Mouse (Mus musculus) kidney, adult 2 months (tissue): ENCODE results near the gene Ankrd34b. TPM values are rescaled to one million over a fixed set of nuclear protein-coding genes. Genes with fewer than 3 reads are reported as not detected.
A peak's percentile ranks its signal among the peaks of the same experiment; 100 is the strongest.

ENCODE experiments used
- DNase-seq: peaks from one replicate; pipeline ENCODE4 v3.0.0; 2021
- H3K27ac ChIP-seq: fragments of 200-500 bp; 2 replicates; pipeline ENCODE4 v1.5.1; 2012; ENCODE audit warnings: low read depth, low read length, control low read depth, inconsistent platforms; ENCODE audit not compliant: insufficient read depth
- H3K27me3 ChIP-seq: fragments of 200-500 bp; replicated peaks from 2 replicates; pipeline ENCODE4 v1.6.1; 2012; ENCODE audit warnings: mild to moderate bottlenecking, moderate library complexity, low read length, inconsistent platforms; ENCODE audit not compliant: control insufficient read depth, insufficient read depth
- H3K36me3 ChIP-seq: fragments of 200-500 bp; 2 replicates; pipeline ENCODE4 v1.6.1; 2012; ENCODE audit warnings: mild to moderate bottlenecking, moderate library complexity, low read length, inconsistent platforms; ENCODE audit not compliant: control insufficient read depth, insufficient read depth
- H3K4me1 ChIP-seq: fragments of 200-500 bp; 2 replicates; pipeline ENCODE4 v1.6.1; 2011; ENCODE audit warnings: low read length; ENCODE audit not compliant: control insufficient read depth, insufficient read depth
- H3K4me3 ChIP-seq: fragments of 200-500 bp; 2 replicates; pipeline ENCODE4 v1.5.1; 2011; ENCODE audit warnings: mild to moderate bottlenecking, low read depth, low read length, control low read depth; ENCODE audit not compliant: insufficient read depth
- CTCF ChIP-seq: fragments of 200-500 bp; conservative IDR thresholded peaks from 2 replicates; pipeline ENCODE4 v1.5.1; 2011; ENCODE audit warnings: low read depth, mild to moderate bottlenecking, control low read depth, low read length, moderate library complexity, mixed read lengths; ENCODE audit not compliant: insufficient read depth, insufficient read length
- POLR2A ChIP-seq: fragments of 200-500 bp; IDR thresholded peaks from one replicate; pipeline ENCODE4 v1.6.1; 2011; ENCODE audit warnings: low read depth, low read length, control low read depth
- WGBS: fragments of 180-500 bp; shearing (Covaris S2); methylation state at CpG from one replicate; pipeline ENCODE4 v1.1.7; 2018; 5-methylcytosine and 5-hydroxymethylcytosine counted together
- polyA plus RNA-seq: library from polyadenylated mRNA; depleted of rRNA; stranded (reverse); fragments of >200 nt; gene quantifications from 2 replicates; pipeline ENCODE4 v1.2.3, GENCODE M21; 2012; rRNA removed

Ankrd34b gene
- polyA plus RNA-seq, 1 experiment, result 0.23 TPM

DNA sequence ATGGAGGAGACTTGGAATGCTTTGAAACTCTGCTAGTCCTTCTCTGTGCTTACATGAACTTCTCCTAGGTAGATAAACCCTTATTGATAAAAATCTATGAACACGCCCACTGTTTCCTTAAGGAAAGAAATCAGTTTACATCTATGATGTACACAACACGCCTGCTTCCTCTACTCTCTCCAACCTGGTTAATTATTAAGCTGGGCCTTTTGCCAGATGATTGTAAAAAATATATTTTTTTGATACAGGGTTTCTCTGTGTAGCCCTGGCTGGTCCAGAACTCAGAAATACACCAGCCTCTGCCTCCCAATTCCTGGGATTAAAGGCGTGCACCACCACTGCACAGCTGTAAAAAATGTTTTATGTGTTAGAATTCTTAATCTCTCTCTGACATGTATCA lies 39.0 kb downstream of the Ankrd34b start:
- Histone ChIP-seq H3K36me3 (no peaks in the 10 kb centered on the region), H3K4me3 (no peak overlapping the region), H3K4me1 (peaks cover 7% of the 10 kb centered on the region; the same call in 1 of the 2 replicates), H3K27ac (no peak overlapping the region), H3K27me3 (no peaks in the 10 kb centered on the region)
- peak; percentile 37 for DNase-seq
- 66% methylated on average over 3 of the region's 3 CpGs for WGBS
- no peak for TF ChIP-seq CTCF
- TF ChIP-seq POLR2A, result no peak

DNA sequence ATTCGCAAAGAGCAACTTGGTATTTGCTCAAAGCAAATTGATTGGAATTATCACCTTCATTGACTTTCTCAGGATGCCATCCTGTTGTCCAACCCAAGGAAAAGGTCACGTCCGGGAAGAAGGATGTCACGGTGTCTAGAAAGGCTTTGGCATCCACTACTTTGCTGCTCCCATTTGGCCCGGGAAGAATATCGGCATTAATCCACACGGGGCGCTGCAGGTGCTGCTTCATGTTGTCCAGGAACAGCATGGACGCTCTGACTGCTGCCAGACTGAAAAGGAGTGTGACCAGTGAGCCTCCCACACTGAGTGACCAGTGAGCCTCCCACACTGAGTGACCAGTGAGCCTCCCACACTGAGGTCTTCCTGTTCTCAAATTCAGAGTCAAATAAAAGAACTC lies 42.2 kb downstream of the Ankrd34b start:
- H3K4me3 ChIP-seq, result no peak overlapping the region
- no peaks in the 10 kb centered on the region for H3K27me3 ChIP-seq
- H3K36me3 ChIP-seq, result no peaks in the 10 kb centered on the region
- WGBS, result 69% methylated on average over 9 of the region's 9 CpGs
- DNase-seq, result no peak
- no peak overlapping the region for H3K27ac ChIP-seq
- TF ChIP-seq POLR2A, result no peak
- no peak for TF ChIP-seq CTCF
- H3K4me1 ChIP-seq, result peaks cover 8% of the 10 kb centered on the region; the same call in 1 of the 2 replicates

DNA sequence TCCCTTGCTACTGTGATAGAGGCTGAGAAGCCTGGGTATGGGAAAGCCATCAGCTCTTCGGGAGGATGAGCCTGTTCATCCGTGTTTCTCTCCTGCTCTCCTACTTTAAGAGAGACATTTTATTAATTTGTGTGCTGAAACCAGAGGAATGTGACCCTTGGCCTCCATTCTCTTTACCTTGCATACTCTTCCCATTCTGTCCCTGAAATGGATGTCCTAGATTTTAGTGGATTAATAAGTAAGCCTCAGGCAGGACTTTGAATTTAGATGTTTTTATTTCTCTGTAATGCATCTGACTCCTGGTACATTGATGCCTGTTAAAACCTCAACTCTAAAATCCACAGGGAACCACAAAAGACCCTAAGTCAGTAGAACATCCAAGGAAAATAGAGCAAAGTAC lies 43.7 kb downstream of the Ankrd34b start:
- peak; percentile 81 for DNase-seq
- peak overlapping the region; percentile 93 for H3K27ac ChIP-seq
- no peaks in the 10 kb centered on the region for H3K36me3 ChIP-seq
- WGBS, result 39% methylated on average over 2 of the region's 2 CpGs
- TF ChIP-seq CTCF (no peak), POLR2A (no peak)
- peaks cover 8% of the 10 kb centered on the region; the same call in 1 of the 2 replicates for H3K4me1 ChIP-seq
- H3K4me3 ChIP-seq, result no peak overlapping the region
- no peaks in the 10 kb centered on the region for H3K27me3 ChIP-seq

DNA sequence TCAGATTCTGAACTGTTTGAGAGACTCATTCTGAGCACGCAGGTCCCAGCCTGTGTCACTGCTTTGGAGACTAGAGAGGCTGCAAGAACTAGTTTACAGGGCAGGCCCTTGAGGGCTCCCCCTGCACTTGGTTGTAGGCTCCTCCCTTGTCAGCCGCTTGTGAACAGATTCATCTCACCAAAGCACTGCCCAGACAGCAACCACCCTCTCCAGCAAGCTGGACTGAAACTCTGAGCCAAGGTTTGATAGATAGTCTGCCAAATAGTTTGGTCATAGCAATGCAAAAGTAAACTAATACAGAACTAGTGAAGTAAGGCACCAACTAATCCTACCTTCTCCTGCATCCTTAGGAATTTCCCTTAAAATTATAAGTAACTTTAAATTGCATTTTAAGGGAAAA lies 44.5 kb downstream of the Ankrd34b start:
- H3K36me3 ChIP-seq, result no peaks in the 10 kb centered on the region
- no peak for TF ChIP-seq CTCF
- TF ChIP-seq POLR2A, result no peak
- H3K27me3 ChIP-seq, result no peaks in the 10 kb centered on the region
- H3K27ac ChIP-seq, result peak overlapping the region; percentile 93; the same call in 1 of the 2 replicates
- peak; percentile 58 for DNase-seq
- H3K4me1 ChIP-seq, result peaks cover 8% of the 10 kb centered on the region; the same call in 1 of the 2 replicates
- no peak overlapping the region for H3K4me3 ChIP-seq
- WGBS, result 51% methylated on average over 2 of the region's 2 CpGs

DNA sequence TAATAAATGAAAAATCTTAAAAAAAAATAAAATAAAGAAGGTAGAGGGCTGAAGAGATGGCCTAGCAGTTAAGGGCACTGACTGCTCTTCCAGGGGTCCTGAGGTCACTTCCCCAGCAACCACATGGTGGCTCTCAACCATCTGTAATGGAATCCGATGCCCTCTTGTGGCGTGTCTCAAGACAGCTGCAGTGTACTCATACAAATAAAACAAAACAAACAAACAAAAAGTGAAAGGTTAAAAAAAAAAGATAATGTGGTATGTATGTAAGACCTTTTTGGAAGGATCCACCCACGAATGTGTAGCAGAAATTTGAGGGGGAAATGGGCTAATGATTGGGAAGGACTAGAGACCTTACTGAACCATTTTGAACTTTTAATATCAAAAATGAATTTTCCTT lies 57.7 kb downstream of the Ankrd34b start:
- DNase-seq, result peak; percentile 70
- peak overlapping the region; percentile 57 for H3K4me3 ChIP-seq
- no peak overlapping the region for H3K27ac ChIP-seq
- no peaks in the 10 kb centered on the region for H3K36me3 ChIP-seq
- H3K4me1 ChIP-seq, result no peaks in the 10 kb centered on the region
- WGBS, result 7% methylated on average over 3 of the region's 3 CpGs
- no peaks in the 10 kb centered on the region for H3K27me3 ChIP-seq
- TF ChIP-seq CTCF (peak; percentile 71), POLR2A (no peak)

DNA sequence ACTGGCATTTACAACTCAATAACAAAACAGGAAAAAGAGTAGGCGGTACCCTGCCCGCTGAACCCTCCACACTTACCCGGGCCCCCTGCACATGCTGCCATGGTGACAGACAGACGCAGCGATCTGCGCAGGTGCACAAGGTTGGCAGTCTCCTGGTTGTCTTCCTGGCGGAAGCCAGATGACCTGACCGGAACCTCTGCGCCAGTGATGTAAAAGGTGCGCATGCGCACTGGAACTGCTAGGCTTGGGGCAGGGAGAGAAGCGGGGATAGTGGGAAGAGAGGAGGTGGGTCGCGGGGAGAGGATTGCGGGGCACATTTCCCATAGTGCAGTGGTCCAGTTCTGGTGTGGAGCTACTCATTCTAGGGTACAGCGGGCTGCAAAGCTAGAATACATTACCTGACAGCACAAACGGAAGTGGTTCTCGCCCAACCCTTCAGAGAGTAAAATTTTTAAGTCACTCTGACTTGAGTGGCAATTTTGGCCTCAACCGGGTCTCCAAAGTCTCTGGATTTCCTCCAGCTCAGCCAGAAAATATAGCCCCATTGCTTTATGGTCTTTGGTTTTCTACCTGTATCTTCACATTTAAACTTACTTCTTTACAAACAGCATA lies 58.3 kb downstream of the Ankrd34b start, which contains the start of gene Fam151b:
Gene Fam151b, minus strand, starts transcription at position 164 of the 612 bp plus-strand sequence.
- peak; percentile 97 for DNase-seq
- WGBS, result 4% methylated on average over 19 of the region's 19 CpGs
- TF ChIP-seq CTCF, result no peak
- peak; percentile 66 for TF ChIP-seq POLR2A
- H3K27ac ChIP-seq, result peak within 1 kb of the TSS; percentile 78
- peak within 1 kb of the TSS; percentile 57 for H3K4me3 ChIP-seq
- H3K27me3 ChIP-seq, result no peaks in the 10 kb centered on the region
- no peaks in the 10 kb centered on the region for H3K36me3 ChIP-seq
- no peaks in the 10 kb centered on the region for H3K4me1 ChIP-seq

DNA sequence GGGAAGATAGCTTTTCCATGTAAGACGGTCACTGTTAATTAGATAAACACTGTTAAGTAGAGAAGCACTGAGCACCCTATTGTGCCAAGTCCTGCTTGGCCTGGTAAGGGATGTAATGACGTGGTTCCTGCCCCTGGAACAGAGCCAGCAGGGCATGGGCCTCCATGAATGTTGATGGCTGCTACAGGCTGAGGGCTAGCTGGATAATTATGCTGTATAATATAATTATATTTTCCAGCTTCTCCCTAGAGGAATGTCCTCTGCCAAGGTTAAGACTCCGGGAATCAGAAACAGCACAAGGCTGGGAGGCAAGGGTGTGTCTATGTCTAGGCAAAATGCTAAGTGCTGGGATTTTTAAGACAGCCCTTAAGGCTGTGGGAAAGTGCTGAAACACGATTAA lies 65.1 kb downstream of the Ankrd34b start:
- Histone ChIP-seq H3K27me3 (no peaks in the 10 kb centered on the region), H3K4me1 (peaks cover 7% of the 10 kb centered on the region), H3K4me3 (no peak overlapping the region), H3K27ac (peak overlapping the region; percentile 56; the same call in 1 of the 2 replicates), H3K36me3 (no peaks in the 10 kb centered on the region; the same call in none of the 2 replicates)
- TF ChIP-seq POLR2A (no peak), CTCF (no peak)
- DNase-seq, result peak; percentile 63
- WGBS, result 33% methylated on average over 4 of the region's 4 CpGs

Other genes starting within 250 kb of the Ankrd34b start
- not detected in 2 replicates for gene Gm20379, start 119.9 kb upstream of the Ankrd34b start, polyA plus RNA-seq
- gene Dhfr, start 71.2 kb upstream of the Ankrd34b start, polyA plus RNA-seq, result 8.7 and 9.7 TPM in 2 replicates
- gene Msh3, start 70.9 kb upstream of the Ankrd34b start, polyA plus RNA-seq, result 5.5 and 6.6 TPM in 2 replicates
- 4.6 and 5.1 TPM in 2 replicates for gene Fam151b, start 58.1 kb downstream of the Ankrd34b start, polyA plus RNA-seq
- gene Zfyve16, start 105.0 kb downstream of the Ankrd34b start, polyA plus RNA-seq, result 4.7 and 5.1 TPM in 2 replicates
- gene Spz1, start 150.3 kb downstream of the Ankrd34b start, polyA plus RNA-seq, result 0.09 and 0.22 TPM in 2 replicates
- 10.4 and 11.1 TPM in 2 replicates for gene Serinc5, start 185.2 kb downstream of the Ankrd34b start, polyA plus RNA-seq